Mouse (Mus musculus) E14TG2a.4 (cell line): ENCODE results near the gene Gm21677.
"Not testable (repeated sequence)": the region's sequence is repeated elsewhere in the genome, so short reads cannot be mapped to it uniquely, and the experiment has no call there.

Source experiments
- H3K27me3 ChIP-seq: 2 replicates; pipeline ENCODE4 v1.6.1; 2014; ENCODE audit warnings: low read length, control low read depth; ENCODE audit not compliant: insufficient read depth
- H3K36me3 ChIP-seq: 2 replicates; pipeline ENCODE4 v1.6.1; 2014; ENCODE audit warnings: low read length, control low read depth; ENCODE audit not compliant: insufficient read depth
- H3K4me1 ChIP-seq: replicated peaks from 2 replicates; pipeline ENCODE4 v1.6.1; 2014; ENCODE audit warnings: low read depth, low read length, control low read depth
- H3K4me3 ChIP-seq: replicated peaks from 2 replicates; pipeline ENCODE4 v1.5.1; 2014; ENCODE audit warnings: mild to moderate bottlenecking, low read length
- H3K9me3 ChIP-seq: 2 replicates; pipeline ENCODE4 v1.6.1; 2014; ENCODE audit warnings: low read length, control low read depth

Gene Gm21677

DNA sequence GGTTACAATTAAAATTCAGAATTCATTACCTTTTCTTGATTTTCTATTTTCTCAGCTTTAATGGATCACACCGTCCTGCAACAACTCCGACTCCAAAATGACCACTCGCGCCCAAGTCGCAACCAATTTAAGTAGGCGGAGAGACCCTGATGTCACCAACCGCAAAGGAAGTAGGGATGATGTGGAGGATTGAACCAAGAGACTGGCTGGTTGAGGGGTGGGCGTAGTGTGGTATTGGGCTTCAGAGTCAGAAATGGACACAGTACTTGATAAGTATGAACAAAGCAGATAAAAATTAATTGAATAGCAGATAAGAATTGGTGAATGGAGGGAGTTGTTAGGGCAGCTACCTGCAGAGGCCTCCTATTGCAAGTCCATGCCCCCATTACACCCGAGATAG lies at the start of gene Gm21677:
Gene Gm21677 (minus strand): TSS at position 101 of the 400 bp plus-strand sequence.
- not testable (repeated sequence) for H3K4me3 ChIP-seq, H3K36me3 ChIP-seq, H3K9me3 ChIP-seq, H3K27me3 ChIP-seq, H3K4me1 ChIP-seq

DNA sequence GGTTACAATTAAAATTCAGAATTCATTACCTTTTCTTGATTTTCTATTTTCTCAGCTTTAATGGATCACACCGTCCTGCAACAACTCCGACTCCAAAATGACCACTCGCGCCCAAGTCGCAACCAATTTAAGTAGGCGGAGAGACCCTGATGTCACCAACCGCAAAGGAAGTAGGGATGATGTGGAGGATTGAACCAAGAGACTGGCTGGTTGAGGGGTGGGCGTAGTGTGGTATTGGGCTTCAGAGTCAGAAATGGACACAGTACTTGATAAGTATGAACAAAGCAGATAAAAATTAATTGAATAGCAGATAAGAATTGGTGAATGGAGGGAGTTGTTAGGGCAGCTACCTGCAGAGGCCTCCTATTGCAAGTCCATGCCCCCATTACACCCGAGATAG lies 39.0 kb upstream of the Gm21677 start, which contains the start of gene Gm21693:
Gene Gm21693 (minus strand): TSS at position 101 of the 400 bp plus-strand sequence.
- not testable (repeated sequence) for H3K27me3 ChIP-seq, H3K4me3 ChIP-seq, H3K9me3 ChIP-seq

GRCm38 (mm10) chrY:3340661-3341060 lies 34.4 kb upstream of the Gm21677 start:
- not testable (repeated sequence) for H3K27me3 ChIP-seq, H3K4me3 ChIP-seq, H3K36me3 ChIP-seq, H3K9me3 ChIP-seq, H3K4me1 ChIP-seq

More for the DNA sequence above, 39.0 kb upstream of the Gm21677 start, which contains the start of gene Gm21693:
- not testable (repeated sequence) for H3K36me3 ChIP-seq, H3K4me1 ChIP-seq
